Mouse (Mus musculus) gastrocnemius, adult 2 months (tissue): ENCODE measurements around the gene Fgf11. TPM values are rescaled to one million over a fixed set of nuclear protein-coding genes. Genes with fewer than 3 reads are reported as not detected.

Source experiments
- DNase-seq: peaks from one replicate; pipeline ENCODE4 v3.0.0; 2022
- H3K27ac ChIP-seq: fragments of 200-600 bp; 2 replicates; pipeline ENCODE4 v1.8.1; 2022; ENCODE audit warnings: mild to moderate bottlenecking
- H3K4me3 ChIP-seq: fragments of 200-600 bp; 2 replicates; pipeline ENCODE4 v1.8.1; 2022; ENCODE audit warnings: mild to moderate bottlenecking, moderate library complexity
- CTCF ChIP-seq: fragments of 200-600 bp; IDR thresholded peaks from 2 replicates; pipeline ENCODE4 v1.8.1; 2022; ENCODE audit warnings: antibody characterized with exemption, mild to moderate bottlenecking, moderate library complexity
- intact Hi-C: fragments of 180-260 bp; cut with DNase I; formaldehyde crosslinking; loops from one replicate; pipeline ENCODE4 v1.15.1; 2025
- total RNA-seq, 2 experiments: library from RNA; stranded (reverse); gene quantifications; 2 replicates each; pipeline ENCODE4 v1.2.3; 2021

Fgf11 gene
- total RNA-seq, 2 experiments from 2014 or later = 3.9 to 4.7 TPM

DNA sequence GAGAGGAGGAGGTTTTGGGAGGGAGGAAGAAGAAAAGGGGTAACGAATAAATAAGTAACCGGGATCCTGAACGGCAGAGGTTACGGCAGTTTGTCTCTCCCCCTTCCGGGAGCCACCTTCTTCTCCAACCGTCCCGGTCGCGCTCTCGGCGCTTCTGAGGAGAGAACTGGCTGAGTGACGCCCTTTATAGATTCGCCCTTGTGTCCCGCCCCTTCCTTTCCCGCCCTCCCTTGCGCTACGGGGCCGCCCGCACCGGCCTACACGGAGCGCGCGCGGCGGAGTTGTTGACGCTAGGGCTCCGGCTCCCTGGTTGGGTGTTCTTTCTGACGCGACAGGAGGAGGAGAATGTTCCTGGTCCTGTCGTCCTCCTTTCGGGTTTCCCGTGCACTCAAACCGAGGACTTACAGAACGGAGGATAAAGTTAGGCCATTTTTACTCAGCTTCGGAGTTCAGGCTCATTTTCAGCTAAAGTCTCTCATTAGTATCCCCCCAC is 43.1 kb downstream of the Fgf11 start, which contains the start of gene Polr2a:
Gene Polr2a (minus strand): TSS at position 160 of the 493 bp plus-strand sequence.
- peak; percentile 98 for DNase-seq
- Histone ChIP-seq H3K4me3 (peak within 1 kb of the TSS; percentile 84), H3K27ac (peak within 1 kb of the TSS; percentile 98)
- intact Hi-C loops = loop anchor here (2.0 to 5.0 kb wide), 3 partner anchors 44 to 119 kb away; partner anchors contain the start of genes Plscr3 and Tmem95
- TF ChIP-seq CTCF = no peak

DNA sequence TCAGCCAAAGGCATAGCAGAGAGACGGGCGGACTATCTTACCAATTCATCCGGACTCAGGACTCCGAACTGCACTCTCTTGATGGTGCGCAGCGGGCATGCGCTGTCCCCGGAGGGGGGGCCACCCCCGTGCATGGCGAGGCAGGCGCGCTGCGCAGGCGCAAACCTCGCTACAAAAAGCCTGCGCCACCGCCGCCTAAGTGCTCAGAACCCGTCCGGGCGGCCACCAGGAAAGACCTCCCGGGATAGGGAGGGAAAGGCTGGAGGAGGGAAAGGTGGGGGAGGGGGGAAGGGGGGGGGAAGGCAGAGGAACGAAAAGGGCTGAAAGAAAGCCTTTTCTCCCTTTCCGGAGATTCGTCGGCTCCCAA is 43.6 kb downstream of the Fgf11 start:
- peak; percentile 98 for DNase-seq
- Histone ChIP-seq H3K27ac (peak overlapping the region; percentile 98), H3K4me3 (peak overlapping the region; percentile 84)
- intact Hi-C loops = loop anchor here (2.0 to 5.0 kb wide), 3 partner anchors 45 to 119 kb away; partner anchors contain the start of genes Plscr3 and Tmem95
- TF ChIP-seq CTCF = no peak

DNA sequence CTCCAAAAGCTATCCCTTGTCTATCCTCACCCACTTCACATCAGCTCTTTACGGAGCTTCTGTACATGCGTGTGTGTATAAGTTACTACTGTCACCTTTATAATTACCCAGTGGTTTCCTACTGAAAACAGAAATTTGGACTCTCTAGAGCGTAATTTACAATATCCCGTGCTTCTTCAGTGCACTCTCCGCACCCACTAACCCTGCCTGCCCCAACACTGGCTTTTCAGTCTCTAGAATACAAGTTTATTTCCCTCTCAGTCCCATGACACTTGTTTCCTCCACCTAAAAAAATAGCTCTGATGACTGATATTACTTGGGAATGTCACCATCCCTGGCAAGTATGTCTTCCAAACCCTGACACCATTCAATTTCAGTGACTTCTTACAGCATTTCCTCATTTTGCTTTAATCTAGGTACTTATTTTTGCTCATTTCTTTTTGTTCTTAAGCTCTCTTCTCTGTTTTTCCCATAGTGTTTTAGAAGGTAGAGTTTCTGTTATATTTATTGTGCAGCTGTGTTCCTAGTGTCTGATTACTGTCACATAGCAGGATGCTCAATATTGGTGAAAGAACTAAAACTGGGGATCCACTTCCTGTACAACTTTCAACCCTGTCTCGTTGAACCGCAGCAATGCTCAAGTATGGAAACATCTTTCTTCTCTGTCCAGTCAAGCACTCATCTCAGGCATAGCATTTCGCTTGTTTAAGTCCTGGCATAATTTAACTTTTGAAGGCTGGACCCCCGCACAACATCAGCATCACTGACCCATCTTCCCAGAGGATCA is 44.2 kb downstream of the Fgf11 start:
- intact Hi-C loops = loop anchor here (2.0 to 5.0 kb wide), 3 partner anchors 45 to 120 kb away; partner anchors contain the start of genes Plscr3 and Tmem95
- no peak for TF ChIP-seq CTCF

DNA sequence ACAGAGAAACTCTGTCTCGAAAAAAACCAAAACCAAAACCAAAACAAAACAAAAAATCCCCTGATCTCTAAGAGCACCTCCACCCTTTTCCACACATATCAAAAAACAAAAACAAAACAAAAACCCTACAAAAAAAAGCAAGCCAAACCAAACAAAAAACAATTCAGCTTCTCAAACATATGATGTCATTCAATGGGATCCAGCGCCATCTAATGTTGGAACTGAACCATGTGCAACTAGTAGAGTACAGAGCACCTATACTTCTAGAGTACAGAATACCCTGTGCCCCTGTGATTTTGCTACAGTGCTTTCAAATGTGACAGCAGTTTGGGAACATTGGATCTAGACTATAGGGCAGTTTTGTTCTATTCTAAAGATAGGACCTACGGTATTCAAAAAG is 47.0 kb downstream of the Fgf11 start:
- Histone ChIP-seq H3K4me3 (no peak overlapping the region; the same call in 1 of the 2 replicates), H3K27ac (peak overlapping the region; percentile 41; the same call in 1 of the 2 replicates)
- DNase-seq = no peak
- intact Hi-C loops = loop anchor here (1.0 to 5.0 kb wide), 2 partner anchors 72 to 123 kb away; partner anchors contain the start of genes Senp3 and Tmem95
- TF ChIP-seq CTCF = peak; percentile 79

More for the DNA sequence above, 44.2 kb downstream of the Fgf11 start:
- Histone ChIP-seq H3K27ac (peak overlapping the region; percentile 98), H3K4me3 (peak overlapping the region; percentile 84)
- DNase-seq = no peak

DNA sequence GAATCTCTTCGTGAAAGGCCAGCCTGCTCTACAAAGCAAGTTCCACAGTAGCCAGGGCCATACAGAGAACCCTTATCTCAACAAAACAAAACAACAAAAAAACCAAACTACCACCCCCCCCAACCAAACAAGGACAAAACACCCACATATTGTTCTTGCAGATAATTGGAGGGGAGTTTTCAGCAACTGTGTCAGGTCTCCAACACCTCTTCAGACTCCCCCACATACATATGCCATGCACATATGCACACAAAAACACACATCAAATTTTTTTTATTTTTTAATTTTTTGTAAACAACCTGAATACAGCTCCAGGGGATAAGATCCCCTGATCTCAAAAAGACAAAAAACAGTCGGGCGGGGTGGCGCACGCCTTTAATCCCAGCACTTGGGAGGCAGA is 47.4 kb downstream of the Fgf11 start:
- DNase-seq = no peak
- intact Hi-C loops = loop anchor here (1.0 kb wide), 1 partner anchor 72 kb away; the partner anchor contains the start of gene Senp3
- peak overlapping the region; percentile 41; the same call in 1 of the 2 replicates for H3K27ac ChIP-seq

DNA sequence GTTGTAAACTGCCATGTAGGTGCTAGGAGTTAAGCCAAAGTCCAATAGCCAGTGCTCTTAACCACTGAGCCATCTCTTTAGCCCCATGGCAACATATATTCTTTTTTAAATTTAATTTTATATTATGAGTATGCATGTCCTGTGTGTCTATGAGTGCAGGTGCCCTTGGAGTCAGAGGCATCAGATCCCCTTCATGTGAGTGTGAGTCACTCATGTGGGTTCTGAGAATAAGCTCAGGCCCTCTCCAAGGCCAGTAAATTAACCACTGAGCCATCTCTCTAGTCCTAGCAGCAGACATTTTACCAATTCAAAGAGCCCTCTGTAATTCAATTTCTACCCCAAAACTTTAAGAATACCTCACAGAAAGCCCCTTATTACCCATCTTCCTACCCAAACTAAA is 49.0 kb downstream of the Fgf11 start:
- TF ChIP-seq CTCF = no peak
- H3K4me3 ChIP-seq = no peak overlapping the region
- DNase-seq = no peak
- intact Hi-C loops = loop anchor here (2.0 kb wide), 1 partner anchor 20 kb away; no protein-coding TSS in a partner anchor
- peak overlapping the region; percentile 24; the same call in 1 of the 2 replicates for H3K27ac ChIP-seq

More for the DNA sequence above, 47.4 kb downstream of the Fgf11 start:
- H3K4me3 ChIP-seq = no peak overlapping the region; the same call in 1 of the 2 replicates
- TF ChIP-seq CTCF = no peak

DNA sequence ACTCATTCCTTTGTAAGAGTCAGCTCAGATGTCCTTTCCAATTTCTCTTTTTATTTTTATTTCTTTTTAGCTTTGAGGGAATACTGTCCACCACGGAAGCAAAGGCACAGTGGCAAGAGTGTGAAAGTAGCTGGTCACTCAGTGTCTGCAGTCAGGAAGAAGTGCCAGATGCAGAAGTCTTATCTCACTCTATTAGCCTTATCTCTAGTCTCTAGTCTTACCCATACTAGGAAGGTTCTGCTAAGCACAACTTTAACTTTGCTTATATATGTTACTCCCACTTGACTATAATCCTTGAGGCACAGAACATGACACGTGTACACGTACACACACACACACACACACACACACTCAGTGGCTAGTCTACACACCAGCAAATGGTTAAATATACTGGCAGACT is 50.0 kb downstream of the Fgf11 start:
- Histone ChIP-seq H3K4me3 (no peak overlapping the region), H3K27ac (no peak overlapping the region)
- TF ChIP-seq CTCF = no peak
- no peak for DNase-seq
- intact Hi-C loops = loop anchor here (2.0 kb wide), 1 partner anchor 19 kb away; no protein-coding TSS in a partner anchor

Other genes with a start within 250 kb of the Fgf11 start
- gene Efnb3, start 241.7 kb downstream of the Fgf11 start, total RNA-seq = under 1 TPM; 0.47 to 0.48 TPM
- 1 to 10 TPM; 3.2 to 3.4 TPM for gene Wrap53, start 221.6 kb downstream of the Fgf11 start, total RNA-seq
- gene Trp53, start 221.5 kb downstream of the Fgf11 start, total RNA-seq = 10 to 100 TPM; 12.9 to 16.5 TPM
- gene Atp1b2, start 195.9 kb downstream of the Fgf11 start, total RNA-seq = 100 to 1,000 TPM; 271 to 389 TPM
- gene Shbg, start 184.0 kb downstream of the Fgf11 start, total RNA-seq = not detected
- gene Sat2, start 179.8 kb downstream of the Fgf11 start, total RNA-seq = 1 to 10 TPM; 2.6 to 3.2 TPM
- 100 to 1,000 TPM in 1 of 2 experiments, 10 to 100 TPM in 1; 90.6 to 104 TPM for gene Fxr2, start 168.9 kb downstream of the Fgf11 start, total RNA-seq
- gene Sox15, start 146.5 kb downstream of the Fgf11 start, total RNA-seq = not detected
- gene Mpdu1, start 139.2 kb downstream of the Fgf11 start, total RNA-seq = 1 to 10 TPM; 8.6 to 9.7 TPM
- gene Cd68, start 135.7 kb downstream of the Fgf11 start, total RNA-seq = 1 to 10 TPM; 1.7 to 3.2 TPM
- gene Eif4a1, start 129.4 kb downstream of the Fgf11 start, total RNA-seq = 10 to 100 TPM; 98.0 to 98.5 TPM
- 10 to 100 TPM; 25.4 to 28.1 TPM for gene Senp3, start 119.8 kb downstream of the Fgf11 start, total RNA-seq
- gene Tnfsf13, start 116.1 kb downstream of the Fgf11 start, total RNA-seq = 1 to 10 TPM in 1 of 2 experiments, under 1 TPM in 1; 0.64 to 1.1 TPM
- 10 to 100 TPM in 1 of 2 experiments, 1 to 10 TPM in 1; 6.5 to 10.6 TPM for gene Tnfsf12, start 106.0 kb downstream of the Fgf11 start, total RNA-seq
- 1 to 10 TPM; 1.2 to 1.9 TPM for gene Tnfsfm13, start 105.8 kb downstream of the Fgf11 start, total RNA-seq
- 10 to 100 TPM; 26.9 to 35.4 TPM for gene Polr2a, start 43.2 kb downstream of the Fgf11 start, total RNA-seq
- gene Slc35g3, start 39.9 kb downstream of the Fgf11 start, total RNA-seq = not detected
- 10 to 100 TPM; 29.3 to 35.9 TPM for gene Zbtb4, start 35.9 kb downstream of the Fgf11 start, total RNA-seq
- 10 to 100 TPM; 23.2 to 26.3 TPM for gene Chrnb1, start 5.9 kb downstream of the Fgf11 start, total RNA-seq
- under 1 TPM; 0.20 to 0.41 TPM for gene Tmem102, start 3.8 kb upstream of the Fgf11 start, total RNA-seq
- gene Gm39566, start 13.4 kb upstream of the Fgf11 start, total RNA-seq = not detected
- gene Spem2, start 16.6 kb upstream of the Fgf11 start, total RNA-seq = not detected
- not detected for gene Spem1, start 20.3 kb upstream of the Fgf11 start, total RNA-seq
- 1 to 10 TPM; 2.3 to 2.7 TPM for gene Nlgn2, start 35.9 kb upstream of the Fgf11 start, total RNA-seq
- gene Tmem256, start 36.7 kb upstream of the Fgf11 start, total RNA-seq = 100 to 1,000 TPM; 144 to 165 TPM
- 10 to 100 TPM in 1 of 2 experiments, 1 to 10 TPM in 1; 9.6 to 13.0 TPM for gene Plscr3, start 44.5 kb upstream of the Fgf11 start, total RNA-seq
- under 1 TPM in 1 of 2 experiments, not detected in 1; 0.11 TPM for gene Tnk1, start 56.9 kb upstream of the Fgf11 start, total RNA-seq
- gene Tmem95, start 76.2 kb upstream of the Fgf11 start, total RNA-seq = not detected
- 1 to 10 TPM; 1.3 to 1.7 TPM for gene Kctd11, start 79.5 kb upstream of the Fgf11 start, total RNA-seq
- under 1 TPM in 1 of 2 experiments, not detected in 1; 0.08 TPM for gene Acap1, start 93.7 kb upstream of the Fgf11 start, total RNA-seq
- gene 2810408A11Rik, start 99.1 kb upstream of the Fgf11 start, total RNA-seq = under 1 TPM in 1 of 2 experiments, not detected in 1; 0.33 TPM
- gene Neurl4, start 99.2 kb upstream of the Fgf11 start, total RNA-seq = 10 to 100 TPM; 25.2 to 33.5 TPM
- 10 to 100 TPM; 47.1 to 49.6 TPM for gene Gps2, start 112.0 kb upstream of the Fgf11 start, total RNA-seq
- gene Eif5a, start 120.1 kb upstream of the Fgf11 start, total RNA-seq = 100 to 1,000 TPM; 413 to 433 TPM
- 10 to 100 TPM in 1 of 2 experiments, 1 to 10 TPM in 1; 8.0 to 16.5 TPM for gene Ybx2, start 133.9 kb upstream of the Fgf11 start, total RNA-seq
- gene Slc2a4, start 146.3 kb upstream of the Fgf11 start, total RNA-seq = 100 to 1,000 TPM; 494 to 503 TPM
- not detected for gene Cldn7, start 162.9 kb upstream of the Fgf11 start, total RNA-seq
- gene Ctdnep1, start 179.3 kb upstream of the Fgf11 start, total RNA-seq = 100 to 1,000 TPM; 217 to 261 TPM
- gene Elp5, start 180.7 kb upstream of the Fgf11 start, total RNA-seq = 10 to 100 TPM; 33.0 to 45.2 TPM
- gene Gabarap, start 189.3 kb upstream of the Fgf11 start, total RNA-seq = 100 to 1,000 TPM; 194 to 232 TPM
- gene Phf23, start 193.9 kb upstream of the Fgf11 start, total RNA-seq = 10 to 100 TPM; 19.2 to 21.8 TPM
- gene Dvl2, start 198.7 kb upstream of the Fgf11 start, total RNA-seq = 1 to 10 TPM; 3.6 to 5.0 TPM
- 100 to 1,000 TPM; 266 to 502 TPM for gene Acadvl, start 213.6 kb upstream of the Fgf11 start, total RNA-seq
- 1 to 10 TPM; 3.2 to 5.2 TPM for gene Dlg4, start 215.1 kb upstream of the Fgf11 start, total RNA-seq